Mouse (Mus musculus): Measurements from ENCODE around the gene Lipa.

Lipa gene

GRCm38 (mm10) chr19:34521978-34522377 lies 5.3 kb downstream of the Lipa start:
- no peak for DNase-seq (ENCODE audit: low spot score)

GRCm38 (mm10) chr19:34521361-34521760 lies 5.9 kb downstream of the Lipa start:
- DNase-seq (ENCODE audit: low spot score) = peak; percentile 35

GRCm38 (mm10) chr19:34520051-34520450 lies 7.2 kb downstream of the Lipa start:
- DNase-seq (ENCODE audit: low spot score) = no peak

- DNase-seq (ENCODE audit: low spot score) = peak; percentile 86
Measured at GRCm38 (mm10) chr19:34519646-34520045, 7.6 kb downstream of the Lipa start.

GRCm38 (mm10) chr19:34518786-34519185 lies 8.5 kb downstream of the Lipa start:
- DNase-seq (ENCODE audit: low spot score) = no peak

- no peak for DNase-seq (ENCODE audit: low spot score)
Measured at GRCm38 (mm10) chr19:34517812-34518594, 9.3 kb downstream of the Lipa start.

GRCm38 (mm10) chr19:34517197-34517596 lies 10.1 kb downstream of the Lipa start:
- DNase-seq (ENCODE audit: low spot score) = peak; percentile 17

- peak; percentile 46 for DNase-seq (ENCODE audit: low spot score)
Measured at GRCm38 (mm10) chr19:34516346-34516745, 10.9 kb downstream of the Lipa start.

- peak; percentile 40 for DNase-seq (ENCODE audit: low spot score)
Measured at GRCm38 (mm10) chr19:34515681-34516080, 11.6 kb downstream of the Lipa start.

GRCm38 (mm10) chr19:34511528-34511927 lies 15.7 kb downstream of the Lipa start:
- no peak for DNase-seq (ENCODE audit: low spot score)

- DNase-seq (ENCODE audit: low spot score) = no peak
Measured at GRCm38 (mm10) chr19:34510717-34511116, 16.6 kb downstream of the Lipa start.

GRCm38 (mm10) chr19:34505161-34505721 lies 22.0 kb downstream of the Lipa start:
- DNase-seq (ENCODE audit: low spot score) = peak; percentile 17

GRCm38 (mm10) chr19:34500763-34501162 lies 26.5 kb downstream of the Lipa start:
- peak; percentile 93 for DNase-seq (ENCODE audit: low spot score)

- DNase-seq (ENCODE audit: low spot score) = peak; percentile 26
Measured at GRCm38 (mm10) chr19:34496353-34496752, 30.9 kb downstream of the Lipa start.

- no peak for DNase-seq (ENCODE audit: low spot score)
Measured at GRCm38 (mm10) chr19:34493859-34494258, 33.4 kb downstream of the Lipa start.

- DNase-seq (ENCODE audit: low spot score) = peak; percentile 88
Measured at GRCm38 (mm10) chr19:34483547-34483946, 43.7 kb downstream of the Lipa start.

- no peak for DNase-seq (ENCODE audit: low spot score)
Measured at GRCm38 (mm10) chr19:34474991-34475971, 52.0 kb downstream of the Lipa start, which contains the start of gene Ch25h. Gene Ch25h, minus strand, starts transcription at chr19:34475164.

- no peak for DNase-seq (ENCODE audit: low spot score)
Measured at GRCm38 (mm10) chr19:34474228-34474990, 52.9 kb downstream of the Lipa start.

GRCm38 (mm10) chr19:34471703-34472102 lies 55.6 kb downstream of the Lipa start:
- DNase-seq (ENCODE audit: low spot score) = no peak

GRCm38 (mm10) chr19:34468794-34469193 lies 58.5 kb downstream of the Lipa start:
- no peak for DNase-seq (ENCODE audit: low spot score)

- DNase-seq (ENCODE audit: low spot score) = no peak
Measured at GRCm38 (mm10) chr19:34468216-34468615, 59.1 kb downstream of the Lipa start.

GRCm38 (mm10) chr19:34464453-34464852 lies 62.8 kb downstream of the Lipa start:
- DNase-seq (ENCODE audit: low spot score) = no peak
